Mouse (Mus musculus): ENCODE results near the gene AI481877. TPM values are rescaled to one million over a fixed set of nuclear protein-coding genes. Genes with fewer than 3 reads are reported as not detected.

Gene AI481877
- total RNA-seq, 2 experiments from 2014 or later, result not detected

Other genes with a start within 250 kb of the AI481877 start
- gene Ecpas, start 226.2 kb downstream of the AI481877 start, total RNA-seq (2014; fragmentation: Nextera tagmentation), result 133 and 142 TPM in 2 replicates
- 88.5 and 92.9 TPM in 2 replicates for gene Ecpas, start 226.2 kb downstream of the AI481877 start, total RNA-seq (2017)
- gene Zkscan16, start 195.4 kb downstream of the AI481877 start, total RNA-seq (2014; fragmentation: Nextera tagmentation), result not detected in 2 replicates
- gene Zkscan16, start 195.4 kb downstream of the AI481877 start, total RNA-seq (2017), result not detected in 2 replicates
- 56.5 and 58.2 TPM in 2 replicates for gene Ptgr1, start 151.9 kb downstream of the AI481877 start, total RNA-seq (2014; fragmentation: Nextera tagmentation)
- 67.6 and 68.5 TPM in 2 replicates for gene Ptgr1, start 151.9 kb downstream of the AI481877 start, total RNA-seq (2017)
- 12.9 and 13.8 TPM in 2 replicates for gene Dnajc25, start 143.9 kb downstream of the AI481877 start, total RNA-seq (2014; fragmentation: Nextera tagmentation)
- gene Dnajc25, start 143.9 kb downstream of the AI481877 start, total RNA-seq (2017), result 32.7 and 42.5 TPM in 2 replicates
- gene Gm20503, start 135.8 kb downstream of the AI481877 start, total RNA-seq (2014; fragmentation: Nextera tagmentation), result not detected in 2 replicates
- not detected in 2 replicates for gene Gm20503, start 135.8 kb downstream of the AI481877 start, total RNA-seq (2017)
- gene Gng10, start 103.9 kb downstream of the AI481877 start, total RNA-seq (2014; fragmentation: Nextera tagmentation), result 184 and 195 TPM in 2 replicates
- gene Gng10, start 103.9 kb downstream of the AI481877 start, total RNA-seq (2017), result 90.0 and 112 TPM in 2 replicates
- 34.4 and 35.8 TPM in 2 replicates for gene Ugcg, start 50.3 kb upstream of the AI481877 start, total RNA-seq (2014; fragmentation: Nextera tagmentation)
- gene Ugcg, start 50.3 kb upstream of the AI481877 start, total RNA-seq (2017), result 24.6 and 38.7 TPM in 2 replicates